Mouse (Mus musculus) thymus, postnatal 14 days (tissue): Measurements from ENCODE around the gene Lilr4b.
"Not testable (repeated sequence)": the region's sequence is repeated elsewhere in the genome, so short reads cannot be mapped to it uniquely, and the experiment has no call there.

Experiments used
- DNase-seq: peaks from one replicate; pipeline ENCODE4 v3.0.0; 2021

Gene Lilr4b

GRCm38 (mm10) chr10:51480397-51480796 lies at the start of gene Lilr4b, which contains the start of gene Gm49339:
TSS of gene Lilr4b (plus strand) at chr10:51480632.
TSS of gene Gm49339 (plus strand) at chr10:51480612.
- not testable (repeated sequence) for DNase-seq

GRCm38 (mm10) chr10:51432940-51433339 lies 47.5 kb upstream of the Lilr4b start:
- no peak for DNase-seq

- DNase-seq = no peak
Observed at GRCm38 (mm10) chr10:51435684-51436083, 44.7 kb upstream of the Lilr4b start.

GRCm38 (mm10) chr10:51451610-51452009 lies 28.8 kb upstream of the Lilr4b start:
- DNase-seq = no peak

- no peak for DNase-seq
Observed at GRCm38 (mm10) chr10:51453616-51454298, 26.7 kb upstream of the Lilr4b start.

- no peak for DNase-seq
Observed at GRCm38 (mm10) chr10:51454365-51454764, 26.1 kb upstream of the Lilr4b start.

- no peak for DNase-seq
Observed at GRCm38 (mm10) chr10:51455762-51456161, 24.7 kb upstream of the Lilr4b start.

- no peak for DNase-seq
Observed at GRCm38 (mm10) chr10:51456369-51456768, 24.1 kb upstream of the Lilr4b start.

- DNase-seq = not testable (repeated sequence)
Observed at GRCm38 (mm10) chr10:51463800-51464199, 16.6 kb upstream of the Lilr4b start.

GRCm38 (mm10) chr10:51490691-51491090 lies 10.3 kb downstream of the Lilr4b start, which contains the start of gene Lilrb4a:
TSS of gene Lilrb4a (plus strand) at chr10:51490956.
- not testable (repeated sequence) for DNase-seq

- DNase-seq = no peak
Observed at GRCm38 (mm10) chr10:51520021-51520420, 39.6 kb downstream of the Lilr4b start.

GRCm38 (mm10) chr10:51521453-51521852 lies 41.0 kb downstream of the Lilr4b start:
- no peak for DNase-seq

GRCm38 (mm10) chr10:51526090-51526489 lies 45.7 kb downstream of the Lilr4b start:
- no peak for DNase-seq

- no peak for DNase-seq
Observed at GRCm38 (mm10) chr10:51526633-51527032, 46.2 kb downstream of the Lilr4b start.

- no peak for DNase-seq
Observed at GRCm38 (mm10) chr10:51528840-51529434, 48.5 kb downstream of the Lilr4b start.

GRCm38 (mm10) chr10:51529497-51529896 lies 49.1 kb downstream of the Lilr4b start:
- no peak for DNase-seq

GRCm38 (mm10) chr10:51530813-51531212 lies 50.4 kb downstream of the Lilr4b start:
- no peak for DNase-seq
